Mouse (Mus musculus): ENCODE data around the gene Syngr4. TPM values are rescaled to one million over a fixed set of nuclear protein-coding genes. Genes with fewer than 3 reads are reported as not detected.
A peak's percentile ranks its signal among the peaks of the same experiment; 100 is the strongest.

Gene Syngr4
- polyA plus RNA-seq, 1 experiment from 2014 or later = 1.3 TPM

DNA sequence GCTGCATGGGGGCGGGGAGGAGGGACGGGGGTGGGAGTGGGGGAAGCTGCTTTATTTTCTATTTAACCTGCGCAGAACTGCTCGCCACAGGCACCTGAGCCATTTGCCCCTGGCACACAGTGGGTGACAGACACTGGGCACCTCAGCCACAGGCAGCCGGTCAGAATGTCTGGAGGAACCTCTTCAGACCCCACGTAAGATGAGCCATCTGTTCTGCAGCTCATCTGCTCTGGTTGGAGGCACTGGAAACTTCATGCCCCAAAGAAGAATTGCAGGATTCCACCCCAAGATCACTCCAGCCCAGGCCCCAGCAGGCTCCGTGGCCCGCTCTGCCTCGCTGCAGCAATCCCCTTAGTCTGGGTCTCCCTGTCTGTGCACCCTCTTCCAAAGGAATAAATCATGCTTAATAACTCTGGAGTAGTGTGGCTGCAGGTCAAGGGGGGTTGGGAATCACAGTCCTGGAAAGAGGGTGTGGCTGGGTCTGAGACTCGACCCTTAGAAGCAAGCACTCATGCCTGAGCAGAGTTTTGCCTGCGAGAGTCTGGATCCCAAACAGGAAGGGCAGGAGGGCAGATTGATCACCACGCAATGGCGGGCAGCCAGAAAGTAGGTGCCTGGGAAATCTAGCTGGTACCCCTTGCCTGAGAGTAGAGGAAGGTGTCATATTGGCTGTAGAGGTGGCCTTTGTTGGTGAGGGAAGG, 20.6 kb upstream of the Syngr4 start:
- Histone ChIP-seq H3K27me3 (ENCODE audit: control insufficient read depth, insufficient read depth, low read length) (no peaks in the 10 kb centered on the region), H3K9ac (ENCODE audit: low read length) (peak overlapping the region; percentile 49), H3K4me3 (ENCODE audit: low read depth, low read length) (peak overlapping the region; percentile 1; the same call in 1 of the 2 replicates), H3K27ac (ENCODE audit: low read depth, low read length) (no peak overlapping the region), H3K9me3 (ENCODE audit: control insufficient read depth, low read length) (no peaks in the 10 kb centered on the region), H3K4me2 (peak overlapping the region; percentile 26), H3K36me3 (ENCODE audit: control insufficient read depth, insufficient read depth, low read length) (no peaks in the 10 kb centered on the region), H3K4me1 (ENCODE audit: control insufficient read depth, insufficient read depth, low read length) (peaks cover 13% of the 10 kb centered on the region)
- ATAC-seq (ENCODE audit: low FRiP score) (0 out of 2 replicates have a peak, but pooled peaks have one; percentile 5), DNase-seq (ENCODE audit: low spot score, missing footprints) (no peak)
- WGBS = 44% methylated on average over 13 of the region's 13 CpGs

DNA sequence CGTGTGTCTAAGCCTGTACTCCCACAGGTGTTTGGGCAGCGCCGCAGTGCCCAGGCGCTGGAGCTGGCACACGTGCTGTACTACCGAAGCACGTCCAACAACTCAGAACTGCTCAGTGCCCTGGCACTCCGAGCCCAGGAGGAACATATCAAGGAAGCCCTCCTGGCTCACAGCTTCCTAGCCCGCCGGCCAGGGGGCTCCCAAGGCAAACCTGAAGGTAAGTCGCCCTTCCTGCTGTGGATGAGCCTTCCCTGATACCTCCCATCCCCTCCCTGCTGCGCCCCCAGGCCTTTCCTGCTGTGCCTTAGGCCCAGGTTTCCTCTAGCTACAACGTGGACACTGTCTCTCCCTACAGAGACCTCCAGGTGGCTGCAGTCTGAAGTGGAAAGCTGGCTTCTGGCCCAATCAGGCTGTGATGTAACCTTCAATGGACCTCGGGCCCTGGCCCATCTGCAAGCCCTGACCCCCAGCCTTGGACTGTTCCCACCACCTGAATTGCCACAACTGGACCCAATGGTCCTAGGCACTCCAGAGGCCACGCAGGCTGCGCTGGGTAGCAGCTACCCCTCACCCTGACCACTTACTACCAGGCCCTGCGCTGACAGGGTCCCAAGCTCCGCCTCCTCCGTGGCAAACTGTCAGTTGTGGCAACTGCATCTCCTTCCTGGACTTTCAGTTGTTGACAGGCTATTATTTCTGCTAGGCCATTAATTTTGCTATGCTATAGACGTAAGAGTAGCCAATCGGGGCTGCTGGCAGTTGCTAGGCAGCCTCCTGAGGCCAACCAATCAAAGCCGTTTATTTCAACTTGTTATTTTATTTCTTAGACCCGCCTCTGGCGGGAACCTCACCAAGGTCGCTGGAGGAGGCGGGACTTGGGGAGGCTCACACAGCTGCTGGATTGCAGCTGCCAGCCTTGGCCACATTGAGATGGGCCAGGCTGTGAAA, 19.8 kb upstream of the Syngr4 start:
- peak; percentile 90 for DNase-seq (ENCODE audit: low spot score, missing footprints)

DNA sequence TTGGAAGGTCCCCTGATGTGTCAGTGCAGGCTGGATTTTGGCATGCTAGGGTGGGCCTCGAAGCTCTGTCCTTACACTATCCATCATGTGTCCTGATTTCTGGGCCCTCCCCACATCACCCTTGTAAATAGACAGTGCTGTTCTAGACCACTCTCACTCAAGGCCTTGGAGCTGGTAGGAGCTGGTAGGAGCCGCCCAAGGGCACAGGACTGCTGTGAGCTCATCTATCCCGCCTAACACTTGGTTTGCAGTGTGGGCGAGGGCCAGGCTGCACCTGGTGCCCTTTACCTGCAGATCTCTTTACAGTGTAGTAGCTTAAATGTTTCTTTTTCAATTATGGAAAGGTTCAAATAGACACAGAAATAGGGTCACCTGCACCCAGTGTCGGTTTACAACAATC, 18.5 kb upstream of the Syngr4 start:
- Histone ChIP-seq H3K9me3 (ENCODE audit: control insufficient read depth, low read length) (no peaks in the 10 kb centered on the region), H3K27ac (ENCODE audit: low read depth, low read length) (no peak overlapping the region), H3K4me2 (no peak overlapping the region), H3K36me3 (ENCODE audit: control insufficient read depth, insufficient read depth, low read length) (peaks cover 2% of the 10 kb centered on the region; the same call in 1 of the 2 replicates), H3K9ac (ENCODE audit: low read length) (no peak overlapping the region), H3K4me3 (ENCODE audit: low read depth, low read length) (no peak overlapping the region), H3K27me3 (ENCODE audit: control insufficient read depth, insufficient read depth, low read length) (no peaks in the 10 kb centered on the region), H3K4me1 (ENCODE audit: control insufficient read depth, insufficient read depth, low read length) (peaks cover 13% of the 10 kb centered on the region)
- ATAC-seq (ENCODE audit: low FRiP score) (no peak), DNase-seq (ENCODE audit: low spot score, missing footprints) (no peak)
- 88% methylated on average over 5 of the region's 5 CpGs for WGBS

More for the DNA sequence above, 19.8 kb upstream of the Syngr4 start:
- H3K4me3 ChIP-seq (ENCODE audit: low read depth, low read length) = peak overlapping the region; percentile 1; the same call in 1 of the 2 replicates
- no peaks in the 10 kb centered on the region for H3K27me3 ChIP-seq (ENCODE audit: control insufficient read depth, insufficient read depth, low read length)
- H3K27ac ChIP-seq (ENCODE audit: low read depth, low read length) = no peak overlapping the region
- peak; percentile 76 for ATAC-seq (ENCODE audit: low FRiP score)
- H3K4me2 ChIP-seq = peak overlapping the region; percentile 26
- 42% methylated on average over 26 of the region's 26 CpGs for WGBS
- peak overlapping the region; percentile 49 for H3K9ac ChIP-seq (ENCODE audit: low read length)
- peaks cover 13% of the 10 kb centered on the region for H3K4me1 ChIP-seq (ENCODE audit: control insufficient read depth, insufficient read depth, low read length)
- no peaks in the 10 kb centered on the region for H3K36me3 ChIP-seq (ENCODE audit: control insufficient read depth, insufficient read depth, low read length)
- no peaks in the 10 kb centered on the region for H3K9me3 ChIP-seq (ENCODE audit: control insufficient read depth, low read length)

DNA sequence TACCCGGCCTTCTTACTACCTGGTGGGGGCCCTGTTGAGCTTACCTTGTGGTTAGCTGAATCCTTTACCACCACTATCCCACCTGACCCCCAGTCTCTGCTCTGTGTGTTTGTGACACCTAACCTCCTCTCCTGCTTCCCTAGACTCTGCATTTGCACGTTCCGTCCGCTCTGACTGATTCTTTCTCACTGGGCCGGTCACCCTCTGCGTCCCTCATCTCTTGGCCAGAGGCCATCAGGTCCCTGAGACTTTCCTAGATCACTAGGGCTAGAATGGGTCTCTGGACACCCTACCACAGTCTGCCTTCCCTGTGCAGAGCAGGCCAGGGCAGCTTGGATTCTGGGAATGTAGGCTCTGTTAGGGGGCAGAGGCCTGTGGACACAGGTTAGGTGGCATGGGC, 17.6 kb upstream of the Syngr4 start:
- no peaks in the 10 kb centered on the region for H3K9me3 ChIP-seq (ENCODE audit: control insufficient read depth, low read length)
- no peak overlapping the region for H3K4me2 ChIP-seq
- no peaks in the 10 kb centered on the region for H3K27me3 ChIP-seq (ENCODE audit: control insufficient read depth, insufficient read depth, low read length)
- DNase-seq (ENCODE audit: low spot score, missing footprints) = no peak
- ATAC-seq (ENCODE audit: low FRiP score) = no peak
- H3K4me3 ChIP-seq (ENCODE audit: low read depth, low read length) = no peak overlapping the region
- no peak overlapping the region for H3K9ac ChIP-seq (ENCODE audit: low read length)
- H3K36me3 ChIP-seq (ENCODE audit: control insufficient read depth, insufficient read depth, low read length) = peaks cover 8% of the 10 kb centered on the region
- H3K4me1 ChIP-seq (ENCODE audit: control insufficient read depth, insufficient read depth, low read length) = peaks cover 13% of the 10 kb centered on the region
- 90% methylated on average over 6 of the region's 6 CpGs for WGBS
- H3K27ac ChIP-seq (ENCODE audit: low read depth, low read length) = no peak overlapping the region

DNA sequence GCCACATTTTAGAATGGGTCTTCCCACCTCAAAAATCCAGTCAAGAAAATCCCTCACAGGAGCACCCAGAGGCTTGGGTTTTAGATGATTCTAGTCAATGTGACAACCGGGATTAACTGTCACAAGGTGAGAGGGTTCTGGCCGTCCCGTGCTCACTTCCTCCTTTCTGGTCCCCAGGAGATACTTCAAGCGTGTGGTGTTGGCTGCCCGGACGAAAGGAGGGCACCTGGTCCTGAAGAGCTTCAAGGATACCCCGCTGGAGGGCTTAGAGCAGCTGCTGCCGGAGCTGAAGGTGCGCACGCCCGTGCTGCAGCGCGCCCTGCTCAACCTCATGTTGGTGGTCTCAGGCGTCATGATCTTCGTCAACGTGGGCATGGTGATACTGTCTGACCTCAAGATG, 12.6 kb upstream of the Syngr4 start:
- Histone ChIP-seq H3K4me3 (ENCODE audit: low read depth, low read length) (no peak overlapping the region), H3K27me3 (ENCODE audit: control insufficient read depth, insufficient read depth, low read length) (no peaks in the 10 kb centered on the region), H3K9ac (ENCODE audit: low read length) (no peak overlapping the region), H3K9me3 (ENCODE audit: control insufficient read depth, low read length) (no peaks in the 10 kb centered on the region), H3K4me1 (ENCODE audit: control insufficient read depth, insufficient read depth, low read length) (no peaks in the 10 kb centered on the region), H3K36me3 (ENCODE audit: control insufficient read depth, insufficient read depth, low read length) (peaks cover 8% of the 10 kb centered on the region), H3K4me2 (no peak overlapping the region), H3K27ac (ENCODE audit: low read depth, low read length) (no peak overlapping the region)
- 93% methylated on average over 16 of the region's 16 CpGs for WGBS
- ATAC-seq (ENCODE audit: low FRiP score) = no peak
- DNase-seq (ENCODE audit: low spot score, missing footprints) = no peak

DNA sequence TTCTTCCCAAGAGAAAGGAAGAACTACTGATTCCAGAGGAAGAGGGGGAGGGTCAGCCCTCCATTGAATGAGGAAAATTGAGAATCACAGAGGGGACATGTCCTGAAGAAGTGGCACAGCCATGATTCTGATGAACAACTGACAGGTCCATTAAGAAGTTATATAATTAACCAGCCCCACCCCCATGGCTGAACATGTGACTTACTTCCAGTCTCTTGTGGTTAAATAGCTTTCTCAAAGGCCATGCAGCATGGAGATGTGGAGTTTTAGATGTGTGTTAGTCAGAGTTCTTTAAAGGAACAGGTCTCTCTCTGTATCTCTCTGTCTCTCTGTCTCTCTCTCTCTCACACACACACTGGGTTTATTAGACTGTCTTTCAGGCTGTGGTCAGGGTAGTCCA, 11.9 kb upstream of the Syngr4 start:
- peaks cover 8% of the 10 kb centered on the region for H3K36me3 ChIP-seq (ENCODE audit: control insufficient read depth, insufficient read depth, low read length)
- no peaks in the 10 kb centered on the region for H3K9me3 ChIP-seq (ENCODE audit: control insufficient read depth, low read length)
- ATAC-seq (ENCODE audit: low FRiP score) = no peak

DNA sequence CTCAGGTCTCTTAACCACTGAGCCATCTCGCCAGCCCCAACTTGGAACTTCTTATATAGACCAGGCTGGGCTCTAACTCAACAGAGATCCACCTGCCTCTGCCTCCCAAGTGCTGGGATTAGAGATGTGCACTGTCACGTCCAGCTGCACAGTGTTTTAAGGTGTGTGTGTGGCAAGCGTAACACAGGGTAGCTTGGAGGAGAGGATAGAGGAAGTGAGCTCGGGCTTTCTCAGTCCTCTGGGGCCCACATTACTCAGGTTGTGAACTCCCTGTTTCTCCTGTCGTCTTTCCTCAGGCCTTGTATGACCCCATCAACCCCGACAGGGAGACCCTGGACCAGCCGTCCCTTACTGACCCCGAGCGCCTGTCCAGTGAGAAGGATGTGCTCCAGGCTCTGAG, 10.1 kb upstream of the Syngr4 start:
- Histone ChIP-seq H3K4me1 (ENCODE audit: control insufficient read depth, insufficient read depth, low read length) (no peaks in the 10 kb centered on the region), H3K9ac (ENCODE audit: low read length) (no peak overlapping the region), H3K4me3 (ENCODE audit: low read depth, low read length) (no peak overlapping the region), H3K4me2 (no peak overlapping the region), H3K36me3 (ENCODE audit: control insufficient read depth, insufficient read depth, low read length) (peaks cover 8% of the 10 kb centered on the region), H3K27ac (ENCODE audit: low read depth, low read length) (no peak overlapping the region), H3K9me3 (ENCODE audit: control insufficient read depth, low read length) (no peaks in the 10 kb centered on the region), H3K27me3 (ENCODE audit: control insufficient read depth, insufficient read depth, low read length) (no peaks in the 10 kb centered on the region)
- DNase-seq (ENCODE audit: low spot score, missing footprints) (no peak), ATAC-seq (ENCODE audit: low FRiP score) (no peak)
- WGBS = 86% methylated on average over 9 of the region's 9 CpGs

More for the DNA sequence above, 11.9 kb upstream of the Syngr4 start:
- DNase-seq (ENCODE audit: low spot score, missing footprints) = no peak
- no peaks in the 10 kb centered on the region for H3K4me1 ChIP-seq (ENCODE audit: control insufficient read depth, insufficient read depth, low read length)
- H3K27ac ChIP-seq (ENCODE audit: low read depth, low read length) = no peak overlapping the region
- H3K4me2 ChIP-seq = no peak overlapping the region
- H3K27me3 ChIP-seq (ENCODE audit: control insufficient read depth, insufficient read depth, low read length) = no peaks in the 10 kb centered on the region
- no peak overlapping the region for H3K9ac ChIP-seq (ENCODE audit: low read length)
- no peak overlapping the region for H3K4me3 ChIP-seq (ENCODE audit: low read depth, low read length)

DNA sequence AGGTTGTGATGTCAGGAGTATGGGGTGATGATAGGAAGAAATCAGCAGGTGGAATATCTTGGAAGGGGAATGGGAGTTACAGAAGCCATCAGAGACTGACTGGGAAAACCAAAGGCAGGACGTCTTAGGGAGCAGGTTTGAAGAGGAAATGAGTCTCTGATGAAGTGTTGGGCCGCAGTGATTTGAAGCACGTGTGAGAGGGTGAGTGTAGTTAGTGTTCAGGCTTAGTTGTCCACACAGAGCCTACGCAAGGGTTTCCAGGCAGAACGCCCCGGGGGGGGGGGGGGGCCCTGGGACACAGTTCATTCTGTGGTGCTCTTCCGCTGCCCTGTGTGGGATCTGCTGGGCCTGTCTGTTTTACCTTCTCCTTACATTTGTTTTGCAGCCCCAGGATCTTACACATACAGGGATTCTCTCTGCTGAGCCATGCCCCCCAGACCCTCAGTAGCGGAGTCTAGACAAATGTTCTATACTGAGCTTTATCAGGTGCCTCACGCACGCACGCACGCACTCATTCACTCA, 6.0 kb upstream of the Syngr4 start:
- Histone ChIP-seq H3K4me1 (ENCODE audit: control insufficient read depth, insufficient read depth, low read length) (peaks cover 5% of the 10 kb centered on the region; the same call in 1 of the 2 replicates), H3K9ac (ENCODE audit: low read length) (no peak overlapping the region), H3K9me3 (ENCODE audit: control insufficient read depth, low read length) (no peaks in the 10 kb centered on the region), H3K4me3 (ENCODE audit: low read depth, low read length) (no peak overlapping the region), H3K27me3 (ENCODE audit: control insufficient read depth, insufficient read depth, low read length) (no peaks in the 10 kb centered on the region), H3K27ac (ENCODE audit: low read depth, low read length) (no peak overlapping the region), H3K4me2 (no peak overlapping the region), H3K36me3 (ENCODE audit: control insufficient read depth, insufficient read depth, low read length) (no peaks in the 10 kb centered on the region)
- no peak for ATAC-seq (ENCODE audit: low FRiP score)
- no peak for DNase-seq (ENCODE audit: low spot score, missing footprints)
- WGBS = 83% methylated on average over 12 of the region's 12 CpGs

DNA sequence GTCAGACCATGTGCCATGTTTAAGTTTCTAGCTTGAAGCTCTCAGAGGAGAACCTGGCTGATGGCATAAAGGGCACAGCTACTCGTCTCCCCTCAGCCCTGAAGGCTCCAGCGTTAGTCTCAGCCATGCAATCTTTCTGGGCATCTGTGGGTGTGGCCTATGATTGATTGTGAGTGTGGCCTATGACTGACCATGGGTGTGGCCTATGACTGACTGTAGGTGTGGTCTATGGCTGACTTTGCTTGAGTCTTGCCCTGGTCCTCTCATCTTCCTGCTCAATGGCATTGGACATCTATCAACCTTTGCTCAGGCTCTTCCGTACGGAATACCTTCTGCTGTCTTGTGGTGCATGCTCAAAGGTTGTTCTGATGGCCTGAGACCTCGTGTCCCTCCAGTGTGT, 5.0 kb upstream of the Syngr4 start:
- no peak overlapping the region for H3K27ac ChIP-seq (ENCODE audit: low read depth, low read length)
- ATAC-seq (ENCODE audit: low FRiP score) (no peak), DNase-seq (ENCODE audit: low spot score, missing footprints) (no peak)
- no peak overlapping the region for H3K4me3 ChIP-seq (ENCODE audit: low read depth, low read length)
- H3K36me3 ChIP-seq (ENCODE audit: control insufficient read depth, insufficient read depth, low read length) = no peaks in the 10 kb centered on the region
- no peak overlapping the region for H3K4me2 ChIP-seq
- no peaks in the 10 kb centered on the region for H3K27me3 ChIP-seq (ENCODE audit: control insufficient read depth, insufficient read depth, low read length)
- H3K9me3 ChIP-seq (ENCODE audit: control insufficient read depth, low read length) = no peaks in the 10 kb centered on the region
- H3K9ac ChIP-seq (ENCODE audit: low read length) = no peak overlapping the region
- H3K4me1 ChIP-seq (ENCODE audit: control insufficient read depth, insufficient read depth, low read length) = peaks cover 10% of the 10 kb centered on the region; the same call in 1 of the 2 replicates
- 61% methylated on average over 5 of the region's 5 CpGs for WGBS
